Mouse (Mus musculus) stomach, postnatal 0 days (tissue): ENCODE data around the gene Ndufa5. TPM values are rescaled to one million over a fixed set of nuclear protein-coding genes. Genes with fewer than 3 reads are reported as not detected.

Experiments
- ATAC-seq: fragments of 200-750 bp; cut with Nextera tagmentation; 2 replicates; pipeline ENCODE4 v1.8.0; 2017; ENCODE audit not compliant: low FRiP score, low TSS enrichment
- DNase-seq: peaks from one replicate; pipeline ENCODE4 v3.0.0-alpha.2; 2016; ENCODE audit warnings: low spot score
- H3K27ac ChIP-seq: fragments of 300-500 bp; sonication (generic); replicated peaks from 2 replicates; pipeline ENCODE4 v1.5.1; 2014; ENCODE audit warnings: mild to moderate bottlenecking, control low read depth
- H3K27me3 ChIP-seq: fragments of 300-500 bp; sonication (generic); 2 replicates; pipeline ENCODE4 v1.6.1; 2014; ENCODE audit warnings: low read length; ENCODE audit not compliant: control insufficient read depth, insufficient read depth
- H3K36me3 ChIP-seq: fragments of 300-500 bp; sonication (generic); 2 replicates; pipeline ENCODE4 v1.6.1; 2014; ENCODE audit warnings: low read length, mixed read lengths; ENCODE audit not compliant: control insufficient read depth, insufficient read depth
- H3K4me1 ChIP-seq: fragments of 300-500 bp; sonication (generic); replicated peaks from 2 replicates; pipeline ENCODE4 v1.6.1; 2014; ENCODE audit warnings: antibody characterized with exemption; ENCODE audit not compliant: control insufficient read depth, insufficient read depth
- H3K4me2 ChIP-seq: fragments of 300-500 bp; sonication (generic); replicated peaks from 2 replicates; pipeline ENCODE4 v1.6.1; 2014; ENCODE audit warnings: low read depth, mild to moderate bottlenecking, control low read depth, moderate library complexity
- H3K4me3 ChIP-seq: fragments of 300-500 bp; sonication (generic); 2 replicates; pipeline ENCODE4 v1.5.1; 2014; ENCODE audit warnings: low read depth, low read length, control low read depth
- H3K9ac ChIP-seq: fragments of 300-500 bp; sonication (generic); 2 replicates; pipeline ENCODE4 v1.6.1; 2014; ENCODE audit warnings: mild to moderate bottlenecking, low read length, control low read depth, mixed read lengths
- H3K9me3 ChIP-seq: fragments of 300-500 bp; sonication (generic); 2 replicates; pipeline ENCODE4 v1.6.1; 2016; ENCODE audit warnings: low read length; ENCODE audit not compliant: control insufficient read depth
- CTCF ChIP-seq: IDR thresholded peaks from 2 replicates; pipeline ENCODE4 v1.5.1; 2016; ENCODE audit warnings: antibody characterized with exemption, low read depth, mild to moderate bottlenecking, moderate library complexity
- EP300 ChIP-seq: optimal IDR thresholded peaks from 2 replicates; pipeline ENCODE3; 2016; ENCODE audit warnings: antibody characterized with exemption
- WGBS: fragments of 180-500 bp; shearing (Covaris S2); extraction: QIAGEN DNeasy Blood & Tissue Kit; methylation state at CpG from one replicate; pipeline ENCODE4 v1.1.7; 2014; 5-methylcytosine and 5-hydroxymethylcytosine counted together
- polyA plus RNA-seq: library from polyadenylated mRNA; unstranded; fragments of >200 nt; fragmentation: Nextera tagmentation; extraction: Ambion mirVana; gene quantifications from 2 replicates; pipeline ENCODE4 v1.2.1, GENCODE M21; 2015

The Ndufa5 gene
- polyA plus RNA-seq, 1 experiment from 2014 or later: 442 TPM

- DNase-seq (no peak), ATAC-seq (no peak)
- Histone ChIP-seq H3K4me3 (no peak overlapping the region), H3K4me1 (peaks cover 2% of the 10 kb centered on the region; the same call in 1 of the 2 replicates), H3K4me2 (no peak overlapping the region), H3K9ac (no peak overlapping the region), H3K27ac (no peak overlapping the region), H3K36me3 (no peaks in the 10 kb centered on the region), H3K9me3 (no peaks in the 10 kb centered on the region), H3K27me3 (no peaks in the 10 kb centered on the region)
- WGBS: 76% methylated on average over 3 of the region's 3 CpGs
- TF ChIP-seq CTCF: no peak
- TF ChIP-seq EP300: no peak
Measured at GRCm38 (mm10) chr6:24532804-24533203, 5.0 kb upstream of the Ndufa5 start.

GRCm38 (mm10) chr6:24530711-24531420, 3.1 kb upstream of the Ndufa5 start:
- DNase-seq: no peak
- H3K9ac ChIP-seq: no peak overlapping the region
- WGBS: 47% methylated on average over 11 of the region's 11 CpGs

GRCm38 (mm10) chr6:24530166-24530565, 2.4 kb upstream of the Ndufa5 start:
- DNase-seq (peak; percentile 37), ATAC-seq (no peak)
- Histone ChIP-seq H3K27me3 (no peaks in the 10 kb centered on the region), H3K4me3 (peak overlapping the region; percentile 18; the same call in 1 of the 2 replicates), H3K4me1 (peaks cover 4% of the 10 kb centered on the region), H3K9me3 (no peaks in the 10 kb centered on the region), H3K36me3 (no peaks in the 10 kb centered on the region), H3K4me2 (peak overlapping the region; percentile 41), H3K9ac (no peak overlapping the region), H3K27ac (no peak overlapping the region)
- 16% methylated on average over 4 of the region's 4 CpGs for WGBS
- TF ChIP-seq EP300: no peak
- peak; percentile 89 for TF ChIP-seq CTCF

More at GRCm38 (mm10) chr6:24530711-24531420, 3.1 kb upstream of the Ndufa5 start:
- Histone ChIP-seq H3K27me3 (no peaks in the 10 kb centered on the region), H3K27ac (no peak overlapping the region), H3K4me2 (peak overlapping the region; percentile 41), H3K4me1 (peaks cover 4% of the 10 kb centered on the region), H3K9me3 (no peaks in the 10 kb centered on the region), H3K36me3 (no peaks in the 10 kb centered on the region), H3K4me3 (peak overlapping the region; percentile 18; the same call in 1 of the 2 replicates)
- TF ChIP-seq CTCF: no peak
- no peak for TF ChIP-seq EP300
- no peak for ATAC-seq

GRCm38 (mm10) chr6:24528064-24528243, 141 bp upstream of the Ndufa5 start, which contains the start of gene Asb15:
Asb15 (plus strand) TSS chr6:24528144.
- Histone ChIP-seq H3K9ac (peak within 1 kb of the TSS; percentile 72), H3K36me3 (no peaks in the 10 kb centered on the region), H3K4me3 (peak within 1 kb of the TSS; percentile 63), H3K27ac (peak within 1 kb of the TSS; percentile 41; the same call in 1 of the 2 replicates), H3K4me2 (peak within 1 kb of the TSS; percentile 88), H3K4me1 (peaks cover 4% of the 10 kb centered on the region), H3K9me3 (no peaks in the 10 kb centered on the region), H3K27me3 (no peaks in the 10 kb centered on the region)
- ATAC-seq: no peak; the same call in 1 of the 2 replicates
- no peak for DNase-seq
- 31% methylated on average over 2 of the region's 2 CpGs for WGBS
- TF ChIP-seq EP300 (no peak), CTCF (no peak)

GRCm38 (mm10) chr6:24525705-24526104, 2.1 kb downstream of the Ndufa5 start:
- no peaks in the 10 kb centered on the region for H3K9me3 ChIP-seq
- no peak for TF ChIP-seq EP300
- no peak for TF ChIP-seq CTCF
- H3K36me3 ChIP-seq: peaks cover 3% of the 10 kb centered on the region; the same call in 1 of the 2 replicates
- WGBS: 87% methylated on average over 3 of the region's 3 CpGs
- H3K4me1 ChIP-seq: peaks cover 4% of the 10 kb centered on the region
- H3K9ac ChIP-seq: no peak overlapping the region
- no peak for DNase-seq
- no peaks in the 10 kb centered on the region for H3K27me3 ChIP-seq
- no peak overlapping the region for H3K4me3 ChIP-seq
- H3K27ac ChIP-seq: no peak overlapping the region
- no peak for ATAC-seq
- H3K4me2 ChIP-seq: no peak overlapping the region

GRCm38 (mm10) chr6:24516197-24516596, 11.6 kb downstream of the Ndufa5 start:
- Histone ChIP-seq H3K4me3 (no peak overlapping the region), H3K9ac (no peak overlapping the region), H3K4me2 (no peak overlapping the region), H3K4me1 (no peaks in the 10 kb centered on the region), H3K36me3 (peaks cover 4% of the 10 kb centered on the region; the same call in 1 of the 2 replicates), H3K27me3 (no peaks in the 10 kb centered on the region), H3K9me3 (no peaks in the 10 kb centered on the region), H3K27ac (no peak overlapping the region)
- no peak for TF ChIP-seq EP300
- TF ChIP-seq CTCF: peak; percentile 80
- WGBS: 47% methylated on average over 2 of the region's 2 CpGs
- ATAC-seq (no peak), DNase-seq (no peak)
